Mouse (Mus musculus) neural tube, embryonic 14.5 days (tissue): ENCODE measurements around the gene Crisp2. TPM values are rescaled to one million over a fixed set of nuclear protein-coding genes. Genes with fewer than 3 reads are reported as not detected.

ENCODE experiments used
- ATAC-seq: fragments of 200-750 bp; cut with Nextera tagmentation; 2 replicates; pipeline ENCODE4 v1.8.0; 2017; ENCODE audit warnings: low read depth, mild to moderate bottlenecking, moderate TSS enrichment, moderate library complexity
- H3K27ac ChIP-seq: fragments of 300-500 bp; sonication (generic); 2 replicates; pipeline ENCODE4 v1.5.1; 2014; ENCODE audit warnings: low read depth, mild to moderate bottlenecking, control low read depth, low read length, moderate library complexity, mixed read lengths
- H3K27me3 ChIP-seq: fragments of 300-500 bp; sonication (generic); 2 replicates; pipeline ENCODE4 v1.6.1; 2014; ENCODE audit warnings: low read length; ENCODE audit not compliant: control insufficient read depth, insufficient read depth
- H3K36me3 ChIP-seq: fragments of 300-500 bp; sonication (generic); 2 replicates; pipeline ENCODE4 v1.6.1; 2014; ENCODE audit warnings: low read length, mixed read lengths; ENCODE audit not compliant: control insufficient read depth, insufficient read depth
- H3K4me1 ChIP-seq: fragments of 300-500 bp; sonication (generic); 2 replicates; pipeline ENCODE4 v1.6.1; 2014; ENCODE audit warnings: low read length; ENCODE audit not compliant: control insufficient read depth, insufficient read depth
- H3K4me2 ChIP-seq: fragments of 300-500 bp; sonication (generic); 2 replicates; pipeline ENCODE4 v1.6.1; 2014; ENCODE audit warnings: mild to moderate bottlenecking, low read depth, low read length, control low read depth
- H3K4me3 ChIP-seq: fragments of 300-500 bp; sonication (generic); 2 replicates; pipeline ENCODE4 v1.5.1; 2014; ENCODE audit warnings: low read depth, low read length, control low read depth, mixed read lengths
- H3K9ac ChIP-seq: fragments of 300-500 bp; sonication (generic); replicated peaks from 2 replicates; pipeline ENCODE4 v1.6.1; 2014; ENCODE audit warnings: low read depth, mild to moderate bottlenecking, control low read depth, low read length, mixed read lengths
- H3K9me3 ChIP-seq: fragments of 300-500 bp; sonication (generic); 2 replicates; pipeline ENCODE4 v1.6.1; 2016; ENCODE audit warnings: low read length; ENCODE audit not compliant: control insufficient read depth
- WGBS: fragments of 180-500 bp; shearing (Covaris S2); extraction: QIAGEN DNeasy Blood & Tissue Kit; methylation state at CpG from one replicate; pipeline ENCODE4 v1.1.7; 2014; 5-methylcytosine and 5-hydroxymethylcytosine counted together
- polyA plus RNA-seq: library from polyadenylated mRNA; unstranded; fragments of >200 nt; fragmentation: Nextera tagmentation; extraction: Ambion mirVana; gene quantifications from 2 replicates; pipeline ENCODE4 v1.2.1, GENCODE M21; 2014

The Crisp2 gene
- polyA plus RNA-seq, 1 experiment from 2014 or later, result not detected

GRCm38 (mm10) chr17:40811560-40811959 lies 4.8 kb upstream of the Crisp2 start:
- no peaks in the 10 kb centered on the region for H3K4me1 ChIP-seq
- no peak overlapping the region for H3K27ac ChIP-seq
- WGBS, result 86% methylated on average over 1 of the region's 1 CpGs
- ATAC-seq, result no peak
- H3K9me3 ChIP-seq, result no peaks in the 10 kb centered on the region
- no peak overlapping the region for H3K4me3 ChIP-seq
- H3K9ac ChIP-seq, result no peak overlapping the region
- no peaks in the 10 kb centered on the region for H3K27me3 ChIP-seq
- no peak overlapping the region for H3K4me2 ChIP-seq
- no peaks in the 10 kb centered on the region for H3K36me3 ChIP-seq

GRCm38 (mm10) chr17:40810934-40811333 lies 4.1 kb upstream of the Crisp2 start, which contains the start of gene Rhag:
TSS of gene Rhag (plus strand) at chr17:40811126.
- no peaks in the 10 kb centered on the region for H3K4me1 ChIP-seq
- WGBS, result 70% methylated on average over 1 of the region's 1 CpGs
- no peak within 1 kb of the TSS for H3K27ac ChIP-seq
- no peaks in the 10 kb centered on the region for H3K36me3 ChIP-seq
- H3K4me2 ChIP-seq, result no peak within 1 kb of the TSS
- no peaks in the 10 kb centered on the region for H3K9me3 ChIP-seq
- no peak within 1 kb of the TSS for H3K4me3 ChIP-seq
- ATAC-seq, result no peak
- H3K27me3 ChIP-seq, result no peaks in the 10 kb centered on the region
- no peak within 1 kb of the TSS for H3K9ac ChIP-seq

DNA sequence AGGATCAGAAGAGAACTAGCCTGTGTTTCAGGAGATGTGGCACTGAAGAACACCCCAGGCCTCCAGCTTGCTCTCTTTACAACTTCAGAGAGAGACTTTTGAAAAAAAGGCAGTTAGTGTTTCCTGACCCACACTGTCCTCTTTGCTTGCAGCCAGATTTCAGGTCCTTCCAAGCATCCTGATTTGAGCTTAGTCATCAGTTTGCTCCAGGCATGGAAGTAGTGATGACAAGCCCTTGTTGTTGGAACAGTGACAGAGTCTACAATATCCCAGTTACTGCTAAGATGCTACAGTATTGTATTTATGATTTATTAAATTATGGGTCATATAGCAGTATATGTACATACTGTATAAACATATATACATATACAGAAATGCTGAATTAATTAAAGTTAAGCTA lies 1.3 kb upstream of the Crisp2 start:
- Histone ChIP-seq H3K4me1 (no peaks in the 10 kb centered on the region), H3K9ac (no peak overlapping the region), H3K27me3 (no peaks in the 10 kb centered on the region), H3K27ac (no peak overlapping the region), H3K9me3 (no peaks in the 10 kb centered on the region), H3K4me2 (no peak overlapping the region), H3K36me3 (no peaks in the 10 kb centered on the region), H3K4me3 (no peak overlapping the region)
- ATAC-seq, result no peak

DNA sequence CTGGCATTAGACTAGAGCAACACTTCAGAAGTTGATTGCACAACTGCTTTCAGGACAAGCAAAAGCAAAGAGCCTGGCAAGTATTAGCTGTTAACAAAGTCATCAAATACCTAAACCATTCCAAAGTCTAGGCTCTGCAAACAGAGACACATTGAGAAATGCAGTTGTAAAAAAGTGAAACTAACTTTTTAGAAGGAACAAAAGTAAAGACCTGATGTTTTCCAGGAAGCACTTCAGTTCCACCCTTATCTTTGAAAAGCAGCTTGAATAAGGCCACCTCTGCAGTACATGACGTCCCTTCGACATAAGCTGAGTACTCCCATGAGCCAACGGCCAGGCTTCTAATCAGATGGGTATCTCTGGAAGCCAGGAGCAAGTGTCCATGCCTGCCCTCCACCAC lies 253 bp downstream of the Crisp2 start:
- 80% methylated on average over 3 of the region's 3 CpGs for WGBS
- no peaks in the 10 kb centered on the region for H3K36me3 ChIP-seq

DNA sequence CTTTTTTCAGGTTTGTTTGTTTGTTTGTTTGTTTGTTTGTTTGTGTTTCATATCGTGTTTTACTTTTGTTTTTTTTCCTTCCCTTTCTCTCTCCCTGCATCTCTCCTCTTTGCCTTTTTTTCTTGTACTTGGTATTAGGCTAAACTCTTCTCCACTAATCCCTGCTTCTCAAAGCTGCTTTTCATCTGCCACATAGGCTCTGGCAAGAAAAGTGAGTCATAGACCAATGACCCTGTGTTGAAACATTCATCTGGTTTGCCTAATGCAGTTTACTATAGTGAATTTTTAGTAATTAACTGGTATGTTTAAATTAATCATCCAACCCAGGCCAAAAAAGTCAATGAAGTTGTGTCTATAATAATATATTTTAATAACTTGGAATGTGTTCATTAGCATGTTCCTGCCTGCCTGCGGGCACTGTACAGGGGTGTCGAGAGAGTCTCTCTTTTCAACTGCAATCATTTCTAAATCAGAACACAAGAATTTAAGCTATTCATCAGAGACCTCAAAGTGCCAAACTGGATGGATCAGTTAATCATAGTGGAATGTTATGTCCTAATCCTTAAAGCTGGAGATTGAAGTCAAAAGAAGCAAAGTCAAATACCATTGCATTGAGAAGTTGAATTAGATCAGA lies 4.0 kb downstream of the Crisp2 start:
- H3K27ac ChIP-seq, result no peak overlapping the region
- H3K9ac ChIP-seq, result no peak overlapping the region
- H3K9me3 ChIP-seq, result no peaks in the 10 kb centered on the region
- H3K36me3 ChIP-seq, result no peaks in the 10 kb centered on the region
- no peak for ATAC-seq
- no peaks in the 10 kb centered on the region for H3K27me3 ChIP-seq
- H3K4me2 ChIP-seq, result no peak overlapping the region
- H3K4me3 ChIP-seq, result no peak overlapping the region
- 92% methylated on average over 3 of the region's 3 CpGs for WGBS
- H3K4me1 ChIP-seq, result no peaks in the 10 kb centered on the region

More for the DNA sequence above, 253 bp downstream of the Crisp2 start:
- Histone ChIP-seq H3K4me3 (no peak overlapping the region), H3K4me2 (no peak overlapping the region), H3K27ac (no peak overlapping the region), H3K4me1 (no peaks in the 10 kb centered on the region), H3K27me3 (no peaks in the 10 kb centered on the region), H3K9me3 (no peaks in the 10 kb centered on the region), H3K9ac (no peak overlapping the region)
- no peak for ATAC-seq

DNA sequence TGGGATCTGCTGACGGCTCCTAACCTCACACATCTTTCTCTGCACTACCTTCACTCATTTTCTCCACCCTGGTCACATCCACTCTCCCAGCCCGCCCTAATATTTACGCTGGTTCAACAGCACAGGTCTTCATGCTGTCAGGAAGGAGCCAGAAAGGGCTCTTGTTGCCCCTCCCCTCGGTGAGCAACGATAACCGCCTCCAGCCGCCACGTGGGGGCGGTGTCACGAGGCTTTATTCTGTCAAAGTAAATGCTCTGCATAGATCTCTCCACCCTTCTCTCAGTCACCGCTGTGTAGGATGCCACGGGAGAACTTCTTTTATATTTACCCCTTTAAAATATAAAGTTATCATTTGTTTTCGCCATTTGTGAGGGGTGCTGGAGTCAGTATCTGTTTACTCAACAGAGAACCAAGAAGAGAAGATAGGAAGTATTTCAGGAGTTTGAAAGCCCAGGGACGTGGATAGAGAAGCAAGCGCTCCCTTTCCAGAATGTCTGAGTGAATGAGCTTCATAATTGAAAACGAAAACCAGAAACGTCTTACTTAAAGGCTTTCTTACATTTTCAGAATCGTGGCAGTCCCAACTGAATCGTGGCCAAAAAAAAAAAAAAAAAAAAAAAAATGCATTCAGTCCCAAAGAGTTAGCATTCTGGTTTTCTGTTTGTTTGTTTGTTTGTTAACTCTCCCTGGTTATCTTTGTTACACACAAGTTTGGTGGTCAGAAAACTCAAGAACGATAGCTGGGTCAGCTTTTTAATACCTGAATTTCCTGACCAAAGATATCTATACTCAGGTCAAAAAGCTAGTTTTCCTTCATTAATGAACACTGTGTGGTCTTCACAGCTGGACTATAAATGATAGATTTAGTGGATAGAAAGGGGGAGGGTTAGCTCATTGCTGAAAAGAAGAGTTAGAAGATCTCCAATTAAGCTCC lies 12.6 kb downstream of the Crisp2 start:
- no peak overlapping the region for H3K9ac ChIP-seq
- no peaks in the 10 kb centered on the region for H3K9me3 ChIP-seq
- H3K36me3 ChIP-seq, result no peaks in the 10 kb centered on the region
- ATAC-seq, result no peak
- H3K27ac ChIP-seq, result no peak overlapping the region
- WGBS, result 59% methylated on average over 20 of the region's 20 CpGs
- H3K4me1 ChIP-seq, result no peaks in the 10 kb centered on the region
- no peak overlapping the region for H3K4me3 ChIP-seq
- H3K4me2 ChIP-seq, result no peak overlapping the region
- H3K27me3 ChIP-seq, result no peaks in the 10 kb centered on the region

GRCm38 (mm10) chr17:40789877-40790276 lies 16.9 kb downstream of the Crisp2 start:
- Histone ChIP-seq H3K9ac (no peak overlapping the region), H3K27me3 (no peaks in the 10 kb centered on the region), H3K36me3 (no peaks in the 10 kb centered on the region), H3K4me3 (no peak overlapping the region), H3K4me2 (no peak overlapping the region), H3K9me3 (no peaks in the 10 kb centered on the region), H3K4me1 (no peaks in the 10 kb centered on the region), H3K27ac (no peak overlapping the region)
- no peak for ATAC-seq

GRCm38 (mm10) chr17:40767120-40767519 lies 39.7 kb downstream of the Crisp2 start:
- no peaks in the 10 kb centered on the region for H3K9me3 ChIP-seq
- WGBS, result 85% methylated on average over 1 of the region's 1 CpGs
- H3K4me3 ChIP-seq, result no peak overlapping the region
- no peaks in the 10 kb centered on the region for H3K36me3 ChIP-seq
- no peak for ATAC-seq
- H3K4me2 ChIP-seq, result no peak overlapping the region
- H3K27me3 ChIP-seq, result no peaks in the 10 kb centered on the region
- no peak overlapping the region for H3K27ac ChIP-seq
- H3K9ac ChIP-seq, result no peak overlapping the region
- no peaks in the 10 kb centered on the region for H3K4me1 ChIP-seq

DNA sequence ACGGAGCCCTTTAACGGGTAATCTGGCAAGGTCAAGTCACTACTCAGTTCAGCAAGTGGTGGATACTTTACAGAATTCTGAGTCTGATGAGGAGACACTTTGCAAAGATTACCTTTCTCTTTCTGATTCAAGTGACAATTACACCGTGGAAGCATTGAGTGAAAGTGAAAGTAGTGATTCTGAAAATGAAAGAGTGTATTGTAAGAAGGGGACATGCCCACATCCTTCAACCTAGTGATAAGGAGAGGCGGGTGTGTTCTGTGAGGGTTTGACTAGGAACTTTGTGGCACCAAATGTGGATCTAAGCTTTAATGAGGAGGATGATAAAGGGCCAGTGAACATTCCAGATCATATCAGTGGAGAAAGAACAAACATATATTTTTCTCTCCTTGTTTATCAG lies 43.1 kb downstream of the Crisp2 start:
- no peaks in the 10 kb centered on the region for H3K36me3 ChIP-seq
- H3K27ac ChIP-seq, result no peak overlapping the region
- H3K4me1 ChIP-seq, result no peaks in the 10 kb centered on the region
- no peak overlapping the region for H3K9ac ChIP-seq
- 86% methylated on average over 4 of the region's 4 CpGs for WGBS
- no peak overlapping the region for H3K4me2 ChIP-seq
- H3K27me3 ChIP-seq, result no peaks in the 10 kb centered on the region
- no peaks in the 10 kb centered on the region for H3K9me3 ChIP-seq
- ATAC-seq, result no peak
- H3K4me3 ChIP-seq, result no peak overlapping the region
